Mouse (Mus musculus) c-Kit-positive CD71-positive TER-119-negative erythroid progenitor cells, embryonic 14.5 days (primary cell): ENCODE measurements around the gene Wnk2.

Experiments
- DNase-seq: peaks from one replicate; pipeline ENCODE4 v3.0.0-alpha.2; 2013; ENCODE audit warnings: low read depth

Wnk2 gene

DNA sequence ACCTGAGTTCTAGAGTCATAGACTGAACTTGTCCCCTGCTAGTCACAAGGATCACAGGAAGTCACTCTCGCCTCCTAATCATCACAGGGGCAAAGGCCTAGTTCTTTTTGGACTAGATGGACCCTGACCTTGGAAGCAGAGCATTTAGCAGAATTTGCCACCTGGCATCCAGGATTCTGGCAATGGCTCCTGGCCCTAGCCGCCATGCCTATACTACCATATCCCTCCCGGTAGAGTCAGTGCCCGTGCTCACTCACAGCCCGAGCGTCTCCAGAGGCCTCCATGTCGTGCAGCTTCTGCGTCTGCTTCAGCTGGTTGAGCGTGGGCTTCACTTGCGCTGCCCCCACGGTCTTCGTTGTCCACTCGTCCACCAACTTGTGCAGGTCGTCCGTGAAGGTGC lies 105.4 kb downstream of the Wnk2 start:
- no peak for DNase-seq

DNA sequence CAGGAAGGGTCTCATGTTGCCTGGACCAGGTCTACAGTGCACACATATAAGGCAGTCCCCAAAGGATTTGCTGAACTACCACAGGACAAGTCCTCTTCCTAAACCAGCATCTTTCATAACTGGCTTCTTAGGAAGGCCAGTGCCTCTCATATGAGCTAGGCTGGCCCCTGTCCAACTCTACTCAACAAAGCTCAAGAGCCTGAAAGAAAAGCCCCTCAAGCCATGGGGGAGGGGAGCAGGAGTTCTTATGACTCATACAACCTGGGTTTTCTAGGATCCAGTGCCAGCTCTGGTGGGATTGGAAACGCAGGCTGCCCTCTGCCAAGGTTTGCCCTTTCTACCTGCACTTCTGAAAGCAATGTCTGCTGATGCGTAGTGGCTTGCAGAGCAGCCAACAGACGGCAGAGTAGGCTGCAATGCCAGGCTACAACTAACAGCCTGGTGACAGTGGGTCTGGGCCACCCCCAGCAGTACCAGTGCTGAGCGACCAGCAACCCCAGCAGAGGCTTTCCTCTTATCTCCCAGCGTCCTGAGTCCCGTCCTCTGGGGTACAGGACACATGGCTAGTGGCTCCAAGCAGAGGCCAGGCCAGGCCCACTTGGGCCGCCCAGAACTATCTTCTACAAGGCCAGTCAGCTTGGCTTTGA lies 110.8 kb downstream of the Wnk2 start:
- DNase-seq, result no peak

DNA sequence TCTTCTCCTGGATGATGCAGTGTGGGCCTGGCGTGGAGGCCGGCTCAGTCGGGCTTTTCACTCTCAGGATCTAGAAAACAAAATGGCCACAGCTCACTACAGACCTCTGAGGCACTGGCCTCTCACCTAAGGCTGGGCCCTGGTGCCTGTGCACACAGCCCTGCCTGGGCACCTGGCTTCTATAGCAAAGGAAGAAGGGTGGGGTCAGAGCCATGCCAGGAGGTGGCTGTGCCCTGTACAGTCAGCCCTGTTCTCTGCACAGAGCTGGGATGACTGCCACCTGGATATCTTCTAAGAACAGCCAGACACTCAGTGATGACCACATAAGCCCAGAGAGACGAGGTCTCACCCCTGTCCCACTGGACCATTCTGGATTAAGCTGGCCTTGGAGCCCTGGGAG lies 111.4 kb downstream of the Wnk2 start:
- DNase-seq, result no peak

DNA sequence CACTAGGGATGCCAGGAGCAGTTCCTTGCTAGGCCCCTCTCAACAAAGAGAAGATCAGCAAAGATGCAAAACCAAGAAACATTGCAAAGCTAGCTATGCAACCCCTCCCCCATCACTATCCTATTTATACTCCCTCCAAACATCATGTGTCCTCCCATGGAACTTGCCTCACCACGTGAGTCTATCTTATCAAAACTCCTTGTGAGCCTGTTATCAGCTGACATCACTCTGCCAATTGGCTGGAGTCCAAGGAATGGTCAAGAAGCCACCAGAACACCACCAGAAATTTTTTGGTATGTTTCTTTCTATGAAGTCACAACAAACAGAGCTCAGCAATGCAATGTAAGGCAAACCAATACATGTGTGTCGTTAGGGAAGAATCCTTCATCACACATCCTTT lies 116.8 kb downstream of the Wnk2 start:
- DNase-seq, result no peak

DNA sequence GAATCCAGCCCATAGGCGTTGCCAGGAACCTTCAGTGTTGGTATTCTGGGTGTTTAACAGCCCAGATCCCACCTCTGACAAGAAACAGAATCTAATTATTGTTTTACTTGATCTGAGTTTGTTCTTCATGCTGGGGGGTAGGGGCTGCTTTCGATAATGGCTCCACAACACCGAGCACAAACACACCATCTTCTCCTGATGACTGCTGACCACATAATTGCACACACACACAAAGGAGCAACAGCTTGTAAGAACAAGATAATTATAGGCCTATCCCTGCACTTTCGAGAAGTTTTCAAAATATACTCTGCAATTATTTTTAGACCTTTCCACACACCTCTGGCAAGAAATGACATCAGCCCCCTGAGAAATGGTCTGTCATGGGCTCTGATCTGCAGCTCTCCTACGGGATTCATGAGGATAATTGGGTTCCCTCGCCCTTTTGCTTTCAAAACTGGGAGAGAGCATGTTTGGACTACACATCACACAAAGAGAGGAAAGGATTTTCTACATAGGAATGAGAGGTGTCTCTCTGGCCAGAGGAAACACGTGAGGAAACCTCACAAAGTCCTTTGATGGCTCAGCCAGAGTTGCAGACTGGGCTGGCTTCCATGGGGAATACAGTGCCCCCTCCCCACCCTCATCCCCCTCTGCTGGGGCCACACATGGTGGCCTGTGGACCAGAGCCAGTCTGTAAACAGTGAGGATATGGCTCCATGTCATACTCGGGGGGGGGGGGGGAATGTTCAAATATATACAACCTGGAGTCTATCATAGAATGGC lies 118.9 kb downstream of the Wnk2 start:
- DNase-seq, result no peak

DNA sequence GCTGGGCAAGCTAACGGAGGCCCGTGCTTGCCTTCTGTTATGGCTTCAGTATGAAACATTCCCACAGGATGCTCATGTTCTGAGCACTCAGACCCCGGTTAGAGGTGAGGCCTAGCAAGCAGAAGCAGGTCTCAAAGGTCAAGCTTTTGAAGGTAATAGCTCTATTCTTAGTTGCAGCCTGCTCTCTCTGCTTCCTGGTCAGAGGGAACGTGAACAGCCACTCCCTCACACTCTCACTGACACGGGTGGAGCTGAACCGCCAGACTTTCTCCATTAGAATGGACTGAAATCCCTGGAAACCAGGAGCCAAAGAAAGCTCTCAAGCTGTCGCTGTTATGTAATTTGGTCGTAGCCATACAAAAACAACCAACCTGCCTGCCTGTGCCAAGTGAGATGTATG lies 120.8 kb downstream of the Wnk2 start:
- DNase-seq, result no peak

DNA sequence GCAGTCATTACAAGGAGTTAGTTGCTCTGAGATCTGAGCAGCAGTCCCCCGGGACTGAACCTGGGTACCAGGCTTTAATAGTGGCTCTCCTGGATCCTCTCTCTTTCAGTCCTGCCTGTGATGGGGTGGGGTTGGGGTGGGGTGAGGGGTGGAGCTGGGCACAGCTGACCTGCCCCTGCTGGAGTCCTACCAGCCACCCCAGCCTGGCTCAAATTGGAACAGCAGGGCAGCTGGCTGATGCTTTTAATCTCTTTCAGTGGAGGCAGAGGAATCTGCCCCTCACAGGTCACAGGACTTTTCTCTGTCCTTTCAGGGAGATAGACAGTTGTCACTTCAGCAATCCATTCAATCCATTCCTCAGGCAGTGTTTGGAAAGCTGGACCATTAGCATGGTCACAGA lies 122.3 kb downstream of the Wnk2 start:
- DNase-seq, result no peak

DNA sequence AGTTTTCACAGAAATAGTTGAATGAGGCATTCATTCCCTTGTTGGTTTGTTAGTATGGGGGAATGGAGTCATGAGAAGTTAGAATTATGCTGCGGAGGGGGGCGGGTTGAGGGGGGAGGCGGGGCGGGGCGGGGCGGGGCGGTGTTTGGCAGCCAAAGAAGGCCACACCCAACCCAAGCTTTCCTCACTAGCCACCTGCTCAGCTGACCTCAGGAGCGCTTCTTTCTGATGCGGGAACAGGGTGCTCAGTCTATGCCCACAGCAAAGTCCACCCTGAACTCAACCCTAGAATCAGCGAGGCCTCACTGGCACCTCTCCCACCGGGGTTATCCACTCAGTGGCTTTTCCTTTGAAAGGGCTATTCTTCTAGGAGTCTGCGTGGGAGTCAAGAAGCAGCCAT lies 123.1 kb downstream of the Wnk2 start:
- DNase-seq, result no peak

DNA sequence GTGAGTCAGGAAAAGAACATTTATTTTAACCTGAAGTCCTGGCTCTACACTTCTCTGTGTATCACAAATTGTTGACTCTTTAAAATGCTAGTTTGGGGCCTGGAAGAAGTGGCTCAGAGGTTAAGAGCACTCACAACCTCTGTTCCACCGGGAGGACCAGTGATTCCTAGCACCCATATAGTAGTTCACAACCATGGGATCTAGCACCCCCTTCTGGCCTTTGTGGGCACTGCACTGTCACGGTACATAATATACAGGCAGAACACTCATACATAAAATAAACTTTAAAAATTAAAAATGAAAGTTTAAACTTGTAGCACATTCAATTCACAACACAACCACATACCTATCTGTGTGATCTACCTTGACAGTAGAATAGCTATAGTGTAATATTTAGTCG lies 126.1 kb downstream of the Wnk2 start:
- DNase-seq, result peak; percentile 54

DNA sequence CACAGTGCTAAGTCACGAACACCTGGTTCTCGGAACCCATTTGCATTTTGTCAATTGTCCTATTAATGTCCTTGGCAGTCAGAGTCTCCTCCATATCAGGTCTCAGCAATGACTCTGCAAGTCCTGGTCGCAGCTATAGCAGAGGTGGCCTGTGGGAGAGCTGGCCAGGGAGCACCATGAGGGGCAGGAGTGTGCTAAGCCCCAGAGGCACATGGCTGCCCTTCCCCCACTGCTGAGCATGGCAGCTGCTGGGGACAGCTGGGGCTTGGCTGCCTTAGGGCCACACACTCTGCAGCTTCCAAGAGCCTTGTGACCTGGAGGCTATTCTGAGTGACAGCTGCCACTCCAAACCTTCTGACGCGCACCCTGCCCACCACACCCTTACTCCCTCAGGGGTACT lies 127.7 kb downstream of the Wnk2 start:
- no peak for DNase-seq

DNA sequence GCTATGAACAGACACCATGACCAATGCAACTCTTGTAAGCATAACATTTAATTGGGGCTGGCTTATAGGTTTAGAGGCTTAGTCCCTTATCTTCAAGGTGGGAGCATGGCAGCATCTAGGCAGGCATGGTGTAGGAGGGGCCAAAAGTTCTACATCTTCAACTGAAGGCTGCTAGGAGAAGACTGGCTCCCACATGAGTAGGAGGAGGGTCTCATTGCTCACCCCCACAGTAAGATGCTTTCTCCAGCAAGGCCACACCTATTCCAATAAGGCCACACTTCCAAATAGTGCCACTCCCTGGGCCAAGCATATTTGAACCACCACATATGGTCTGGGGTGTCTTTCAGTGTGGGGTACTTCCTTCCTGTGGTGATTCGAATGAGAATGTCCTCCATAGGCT lies 130.4 kb downstream of the Wnk2 start:
- DNase-seq, result no peak

DNA sequence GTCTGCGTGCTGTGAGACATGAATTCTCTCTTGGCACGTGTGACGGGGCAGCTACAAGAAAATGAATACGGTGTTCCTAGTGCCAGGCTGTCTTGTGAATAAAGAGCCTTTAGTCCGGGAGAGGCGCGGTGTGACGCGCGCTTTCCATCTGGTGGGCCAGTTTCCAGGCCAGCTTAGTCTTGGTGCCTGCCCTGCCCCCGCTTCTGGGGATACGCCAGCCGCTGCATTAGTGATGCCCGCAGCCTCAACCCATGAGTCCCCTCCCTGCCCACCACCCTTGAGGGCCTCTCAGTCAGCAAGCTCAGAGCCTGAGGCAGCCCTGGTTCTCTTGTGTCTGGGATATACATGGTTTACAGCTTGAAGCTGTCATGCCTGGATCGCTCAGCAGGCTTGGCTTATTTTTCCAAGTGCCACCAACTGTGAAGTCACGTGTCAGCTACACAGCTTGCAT lies 131.5 kb downstream of the Wnk2 start:
- DNase-seq, result no peak

DNA sequence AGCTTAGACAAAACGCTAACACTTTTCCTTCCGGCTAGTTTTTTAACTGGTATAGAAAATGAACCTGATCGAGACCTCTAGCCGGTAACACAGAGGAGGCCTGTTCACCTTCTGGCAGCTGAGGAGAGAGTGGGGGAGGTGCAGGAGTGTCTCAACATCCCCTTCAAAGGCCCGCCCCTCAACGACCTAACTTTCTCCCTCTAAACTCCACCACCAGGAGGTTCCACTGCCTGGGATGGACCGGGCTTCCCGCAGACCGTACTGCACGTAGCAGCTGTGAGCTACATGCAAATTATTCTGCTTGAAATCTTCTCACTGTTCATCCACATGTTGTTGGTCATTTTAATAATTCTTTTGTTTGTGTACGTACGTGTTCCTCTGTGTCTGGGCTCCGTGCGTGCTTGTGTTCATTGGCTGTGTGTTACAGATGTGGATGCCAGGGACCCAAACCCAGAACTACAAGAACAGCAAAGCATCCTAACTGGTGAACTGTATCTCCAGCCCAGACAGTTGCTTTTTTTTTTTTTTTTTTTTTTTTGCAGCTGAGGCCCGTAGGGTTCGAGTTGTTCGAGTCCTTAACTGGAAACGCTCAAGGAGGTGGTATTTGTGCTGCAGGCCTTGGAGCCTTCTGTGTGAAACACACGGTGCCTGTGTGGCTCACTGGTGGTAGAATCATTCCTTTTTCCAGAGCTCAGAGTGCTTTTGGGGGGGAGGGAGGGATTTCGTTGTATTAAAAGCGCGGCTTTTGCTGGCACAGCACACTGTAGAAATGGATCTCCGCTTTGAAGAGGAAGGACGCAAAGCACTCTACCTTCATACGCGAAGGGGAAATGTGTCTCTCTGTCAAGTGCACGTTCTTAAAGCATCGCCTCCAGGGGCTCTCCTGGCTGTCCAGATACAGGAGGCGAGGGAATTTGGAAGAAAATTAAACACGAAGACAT lies 132.2 kb downstream of the Wnk2 start:
- DNase-seq, result no peak

DNA sequence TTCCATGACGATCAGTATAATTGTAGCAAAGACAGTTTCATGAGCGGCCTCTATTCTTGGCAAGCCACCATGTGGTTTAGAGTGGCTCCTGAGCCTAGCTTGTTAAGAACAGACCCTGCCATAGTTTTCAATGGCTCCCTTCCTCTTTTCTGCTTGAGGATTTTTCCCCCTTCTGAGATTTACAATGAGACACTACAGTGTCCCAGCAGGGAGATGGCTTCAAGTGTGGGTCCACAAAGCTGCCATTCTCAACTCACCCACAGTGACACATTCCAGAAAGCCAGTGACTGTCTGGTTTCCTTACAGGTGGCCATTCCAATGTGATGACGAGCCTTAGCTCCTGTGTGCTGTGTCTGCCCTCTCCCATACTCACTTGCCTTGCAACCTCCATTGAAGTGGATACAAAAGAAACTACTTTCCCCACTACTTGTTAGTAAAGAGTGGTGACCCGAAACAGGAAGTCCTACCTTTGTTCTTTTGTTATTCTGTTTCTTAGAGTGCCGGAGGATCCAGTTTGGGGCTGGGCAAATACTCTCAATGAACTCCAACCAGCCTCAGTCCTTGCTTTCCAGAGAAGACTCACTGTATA lies 134.5 kb downstream of the Wnk2 start:
- DNase-seq, result no peak

DNA sequence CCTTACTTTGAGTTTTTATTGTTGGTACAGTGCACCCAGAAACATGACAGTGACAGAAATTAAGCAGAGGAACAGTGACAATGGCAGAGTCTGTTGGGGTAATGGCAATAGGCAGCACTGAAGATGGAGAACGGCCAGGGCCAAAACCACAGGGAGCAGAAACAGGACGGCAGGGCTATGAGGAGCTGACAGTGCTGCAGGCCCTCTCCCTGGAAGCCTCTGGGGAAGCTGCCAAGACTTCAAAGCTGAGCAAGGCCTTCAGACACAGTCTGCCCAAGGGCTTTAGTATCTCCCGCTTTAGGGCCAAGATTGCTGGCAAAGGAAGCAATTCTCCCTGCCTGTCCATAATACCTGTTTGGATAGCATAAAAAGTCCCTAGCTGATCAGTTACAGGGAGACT lies 146.1 kb downstream of the Wnk2 start:
- no peak for DNase-seq

DNA sequence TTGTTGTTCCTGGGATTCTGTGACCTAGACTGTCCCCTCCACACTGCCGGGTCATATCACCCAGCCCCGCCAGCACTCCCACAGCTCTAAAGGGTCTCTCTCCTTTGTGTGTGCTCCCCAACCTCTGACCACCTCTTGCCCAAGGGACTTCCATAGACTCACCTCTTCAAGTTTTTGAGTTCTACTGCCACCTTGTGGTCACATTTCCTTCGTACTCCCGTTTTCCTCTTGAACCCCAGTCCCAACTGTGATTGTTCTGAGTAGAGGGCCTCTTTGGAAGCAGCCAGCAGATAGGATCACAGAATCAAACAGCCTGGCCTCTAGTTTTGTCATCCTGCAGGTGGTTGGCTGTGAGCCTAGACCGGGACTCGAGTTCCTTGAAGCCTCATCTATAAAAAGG lies 149.2 kb downstream of the Wnk2 start:
- peak; percentile 52 for DNase-seq

DNA sequence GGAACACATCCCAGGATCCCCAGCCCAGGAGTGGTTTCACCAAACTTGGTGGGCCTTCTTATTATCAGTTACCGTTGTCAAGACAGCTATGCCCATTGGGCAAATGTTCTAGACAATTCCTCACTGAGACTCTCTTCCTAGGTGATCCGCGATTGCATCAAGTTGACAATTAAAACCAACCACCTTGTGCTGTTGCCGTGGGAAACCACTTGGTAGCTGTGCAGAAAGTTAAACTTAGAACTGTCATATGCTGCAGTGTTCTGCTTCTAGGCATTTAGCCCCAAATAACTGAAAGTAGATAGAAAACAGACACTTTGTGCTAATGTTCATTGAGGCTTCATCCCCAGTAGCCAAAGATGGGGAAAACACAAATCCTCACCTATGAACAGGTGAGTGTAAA lies 151.1 kb downstream of the Wnk2 start:
- no peak for DNase-seq

DNA sequence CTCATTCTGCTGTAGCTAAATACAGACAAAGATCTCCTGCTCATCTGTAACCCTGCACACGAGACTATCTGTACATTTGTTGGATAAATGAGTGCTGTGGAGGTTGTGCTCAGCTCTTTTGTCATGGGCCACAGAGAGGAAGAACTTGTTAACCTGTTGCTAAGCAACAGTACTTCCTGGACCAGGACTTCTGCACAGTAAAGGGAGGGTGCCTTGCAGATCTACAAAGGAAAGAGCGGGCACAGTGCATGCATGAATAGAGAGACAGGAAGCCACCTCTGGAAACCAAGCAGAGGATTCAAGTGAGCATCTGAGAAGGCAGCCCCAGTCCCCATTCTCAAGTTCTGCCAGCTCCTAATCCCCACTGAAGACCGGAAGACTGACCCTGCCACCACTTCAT lies 152.9 kb downstream of the Wnk2 start:
- DNase-seq, result no peak

DNA sequence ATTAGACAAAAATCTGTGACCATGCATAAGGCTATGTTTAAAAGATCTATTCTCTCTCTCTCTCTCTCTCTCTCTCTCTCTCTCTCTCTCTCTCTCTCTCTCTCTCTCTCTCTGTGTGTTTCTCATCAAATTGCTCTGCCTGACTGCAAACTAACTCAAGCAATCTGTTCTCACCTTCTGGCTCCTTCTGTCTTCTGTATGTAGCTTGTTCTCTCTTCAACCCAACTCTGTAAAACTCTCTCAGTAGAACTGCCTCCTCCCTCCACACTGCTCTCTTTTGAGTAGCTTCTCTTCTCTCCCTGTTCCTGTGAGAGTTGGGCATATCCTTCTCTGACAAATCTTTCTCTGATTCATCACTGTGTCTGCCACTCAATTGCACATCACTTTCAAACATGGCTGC lies 154.9 kb downstream of the Wnk2 start:
- no peak for DNase-seq

DNA sequence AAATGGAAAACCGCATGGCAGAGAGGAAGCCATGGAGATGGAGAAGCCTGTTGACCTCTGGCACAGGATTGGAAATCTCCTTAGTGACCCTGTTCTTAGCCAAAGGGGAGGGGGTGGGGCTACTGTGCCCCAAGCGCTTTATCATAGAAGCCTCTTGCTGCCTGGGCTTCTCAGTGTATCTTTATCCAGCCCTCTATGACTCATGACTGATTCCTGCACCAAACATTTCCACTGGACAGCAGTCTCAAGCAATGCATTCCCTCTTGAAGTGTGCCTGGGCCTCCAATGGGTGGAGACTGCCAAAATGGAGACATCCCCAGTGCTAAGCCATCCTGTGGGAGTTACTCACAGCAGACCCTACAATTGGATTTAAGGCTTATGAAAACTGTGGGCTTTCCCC lies 157.7 kb downstream of the Wnk2 start:
- DNase-seq, result no peak
